Mouse (Mus musculus) kidney, adult 9 months (tissue): ENCODE data around the gene 1500011B03Rik.

ENCODE experiments used
- DNase-seq: peaks from one replicate; pipeline ENCODE4 v3.0.0; 2022

1500011B03Rik gene

GRCm38 (mm10) chr5:114779956-114780489 lies 43.2 kb downstream of the 1500011B03Rik start:
- DNase-seq, result no peak

DNA sequence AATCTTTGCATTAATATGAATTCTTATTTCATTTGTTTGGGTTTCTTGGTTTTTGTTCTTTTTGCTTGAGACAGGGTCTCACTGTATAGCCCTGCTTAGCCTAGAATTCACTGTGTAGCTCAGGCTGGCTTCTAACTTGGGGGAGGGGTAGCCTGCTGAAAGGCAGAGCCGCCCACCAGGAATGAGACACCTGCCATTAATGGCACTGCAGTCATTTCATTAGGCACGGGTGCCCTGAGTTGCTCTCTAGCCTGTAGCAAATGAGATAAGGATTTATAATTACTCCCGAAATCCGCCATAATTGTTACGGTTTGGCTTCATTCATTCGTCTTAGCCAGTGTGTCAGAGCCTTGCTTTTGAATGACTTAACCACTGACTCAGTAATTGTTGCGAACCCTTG lies 47.1 kb downstream of the 1500011B03Rik start:
- DNase-seq, result no peak

GRCm38 (mm10) chr5:114775056-114775979 lies 48.0 kb downstream of the 1500011B03Rik start, which contains the start of gene Git2:
Git2 (minus strand) TSS chr5:114775517.
- peak; percentile 28 for DNase-seq

- DNase-seq, result peak; percentile 95
Observed at GRCm38 (mm10) chr5:114774403-114775051, 48.7 kb downstream of the 1500011B03Rik start, which contains the start of gene Ankrd13a. Ankrd13a (plus strand) TSS chr5:114774677.

- DNase-seq, result no peak
Observed at GRCm38 (mm10) chr5:114773780-114774179, 49.5 kb downstream of the 1500011B03Rik start.

GRCm38 (mm10) chr5:114773211-114773710 lies 50.0 kb downstream of the 1500011B03Rik start:
- DNase-seq, result peak; percentile 97

- DNase-seq, result peak; percentile 44
Observed at GRCm38 (mm10) chr5:114772456-114773203, 50.6 kb downstream of the 1500011B03Rik start.

- no peak for DNase-seq
Observed at GRCm38 (mm10) chr5:114771796-114772195, 51.5 kb downstream of the 1500011B03Rik start.

- DNase-seq, result no peak
Observed at GRCm38 (mm10) chr5:114769786-114770185, 53.5 kb downstream of the 1500011B03Rik start.

- no peak for DNase-seq
Observed at GRCm38 (mm10) chr5:114767185-114767584, 56.1 kb downstream of the 1500011B03Rik start.

DNA sequence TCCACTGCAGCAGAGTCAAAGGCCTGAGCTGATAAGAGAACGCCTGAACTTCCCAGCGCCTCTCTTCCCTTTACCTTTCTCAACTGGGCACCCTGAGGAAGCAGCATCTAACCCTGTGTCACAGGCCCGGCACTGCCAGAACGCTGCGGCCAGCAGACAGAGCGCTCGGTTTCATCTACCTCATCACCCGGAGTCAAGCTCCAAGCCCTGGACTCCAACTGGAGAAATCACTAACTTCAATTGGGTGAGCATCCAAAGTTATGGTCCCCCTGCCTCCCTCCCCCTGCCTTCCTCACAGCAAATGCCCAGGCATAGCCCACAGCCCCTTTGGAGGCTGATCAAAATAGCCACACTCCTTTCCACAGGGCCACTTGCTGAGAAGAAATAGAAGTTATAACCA lies 56.6 kb downstream of the 1500011B03Rik start:
- DNase-seq, result no peak

GRCm38 (mm10) chr5:114764812-114765735 lies 58.2 kb downstream of the 1500011B03Rik start:
- no peak for DNase-seq

DNA sequence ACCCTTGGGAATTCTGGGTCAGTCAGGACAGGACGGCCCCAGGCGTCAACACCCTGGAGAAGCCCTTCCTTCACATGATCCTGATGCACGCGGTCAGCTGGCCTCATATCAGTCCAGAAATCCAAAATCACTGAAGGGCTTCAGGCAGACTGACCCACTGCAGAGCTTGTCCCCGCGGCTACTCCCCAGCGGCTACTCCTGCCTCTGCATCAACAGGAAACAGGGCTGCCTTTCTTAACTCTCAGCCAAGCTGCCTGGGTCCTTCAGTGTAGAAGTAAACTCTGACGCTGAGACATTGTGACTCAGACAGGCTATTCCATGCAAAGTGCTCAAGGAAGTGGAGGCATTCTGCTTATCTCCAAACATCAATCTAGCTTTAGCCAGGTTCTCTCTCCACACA lies 61.3 kb downstream of the 1500011B03Rik start:
- DNase-seq, result no peak

GRCm38 (mm10) chr5:114759536-114760090 lies 63.7 kb downstream of the 1500011B03Rik start:
- no peak for DNase-seq
